Mouse (Mus musculus): Measurements from ENCODE around the gene 1700028P14Rik. TPM values are rescaled to one million over a fixed set of nuclear protein-coding genes. Genes with fewer than 3 reads are reported as not detected.
"Not testable (repeated sequence)": the region's sequence is repeated elsewhere in the genome, so short reads cannot be mapped to it uniquely, and the experiment has no call there.

Gene 1700028P14Rik
- polyA plus RNA-seq (2015; fragmentation: Nextera tagmentation; extraction: Ambion mirVana): 2.3 and 3.2 TPM in 2 replicates

GRCm38 (mm10) chr19:23652644-23653043 lies at the start of gene 1700028P14Rik:
Gene 1700028P14Rik, minus strand, starts transcription at chr19:23652812.
- 4% methylated on average over 13 of the region's 13 CpGs for WGBS
- Histone ChIP-seq H3K4me3 (ENCODE audit: low read length) (peak within 1 kb of the TSS; percentile 22), H3K4me1 (replicated peaks; ENCODE audit: control insufficient read depth, insufficient read depth, low read length) (no peaks in the 10 kb centered on the region), H3K9ac (ENCODE audit: low read length) (no peak within 1 kb of the TSS), H3K36me3 (ENCODE audit: control insufficient read depth, insufficient read depth, low read length) (no peaks in the 10 kb centered on the region), H3K9me3 (ENCODE audit: control insufficient read depth, low read length) (no peaks in the 10 kb centered on the region), H3K27ac (ENCODE audit: low read length) (no peak within 1 kb of the TSS), H3K4me2 (ENCODE audit: low read depth, low read length) (peak within 1 kb of the TSS; percentile 49), H3K27me3 (ENCODE audit: control insufficient read depth, insufficient read depth, low read depth, low read length) (no peaks in the 10 kb centered on the region)
- peak; percentile 93 for ATAC-seq (ENCODE audit: low read depth)

DNA sequence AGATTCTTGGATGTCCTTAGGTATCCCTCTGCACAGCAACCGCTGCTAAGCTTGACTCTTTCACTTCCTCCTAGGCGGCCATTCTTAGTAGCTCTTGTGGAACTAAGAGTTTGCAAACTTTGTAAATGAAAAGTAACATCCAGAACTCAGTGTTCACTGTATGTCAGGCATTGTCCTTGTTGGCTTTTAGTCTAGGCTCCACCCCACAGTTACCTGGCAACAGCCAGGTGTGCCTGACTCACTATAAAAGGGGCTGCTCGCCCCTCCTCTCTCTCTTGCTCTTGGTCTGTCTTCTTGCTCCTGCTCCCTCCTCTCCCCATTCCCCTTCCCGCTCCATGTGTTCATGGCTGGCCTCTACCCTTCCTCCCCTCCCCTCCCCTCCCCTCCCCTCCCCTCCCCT lies 46.5 kb upstream of the 1700028P14Rik start:
- H3K36me3 ChIP-seq (ENCODE audit: control insufficient read depth, insufficient read depth, low read length): peaks cover 31% of the 10 kb centered on the region
- 76% methylated on average over 4 of the region's 4 CpGs for WGBS

GRCm38 (mm10) chr19:23698366-23698765 lies 45.8 kb upstream of the 1700028P14Rik start:
- WGBS: 82% methylated on average over 7 of the region's 7 CpGs
- Histone ChIP-seq H3K27me3 (ENCODE audit: control insufficient read depth, insufficient read depth, low read depth, low read length) (no peaks in the 10 kb centered on the region), H3K9me3 (ENCODE audit: control insufficient read depth, low read length) (no peaks in the 10 kb centered on the region), H3K4me3 (ENCODE audit: low read length) (no peak overlapping the region), H3K27ac (ENCODE audit: low read length) (no peak overlapping the region), H3K9ac (ENCODE audit: low read length) (no peak overlapping the region), H3K36me3 (ENCODE audit: control insufficient read depth, insufficient read depth, low read length) (peaks cover 31% of the 10 kb centered on the region), H3K4me1 (replicated peaks; ENCODE audit: control insufficient read depth, insufficient read depth, low read length) (no peaks in the 10 kb centered on the region), H3K4me2 (ENCODE audit: low read depth, low read length) (no peak overlapping the region)
- no peak for ATAC-seq (ENCODE audit: low read depth)

More for the DNA sequence above, 46.5 kb upstream of the 1700028P14Rik start:
- Histone ChIP-seq H3K27ac (ENCODE audit: low read length) (no peak overlapping the region), H3K9me3 (ENCODE audit: control insufficient read depth, low read length) (no peaks in the 10 kb centered on the region), H3K4me3 (ENCODE audit: low read length) (no peak overlapping the region), H3K9ac (ENCODE audit: low read length) (no peak overlapping the region), H3K27me3 (ENCODE audit: control insufficient read depth, insufficient read depth, low read depth, low read length) (no peaks in the 10 kb centered on the region), H3K4me1 (replicated peaks; ENCODE audit: control insufficient read depth, insufficient read depth, low read length) (no peaks in the 10 kb centered on the region), H3K4me2 (ENCODE audit: low read depth, low read length) (no peak overlapping the region)
- no peak for ATAC-seq (ENCODE audit: low read depth)

- H3K9me3 ChIP-seq (ENCODE audit: control insufficient read depth, low read length): no peaks in the 10 kb centered on the region
- no peak overlapping the region for H3K9ac ChIP-seq (ENCODE audit: low read length)
- ATAC-seq (ENCODE audit: low read depth): no peak
- no peaks in the 10 kb centered on the region for H3K27me3 ChIP-seq (ENCODE audit: control insufficient read depth, insufficient read depth, low read depth, low read length)
- no peak overlapping the region for H3K4me2 ChIP-seq (ENCODE audit: low read depth, low read length)
- no peak overlapping the region for H3K4me3 ChIP-seq (ENCODE audit: low read length)
- 71% methylated on average over 8 of the region's 8 CpGs for WGBS
- no peak overlapping the region for H3K27ac ChIP-seq (ENCODE audit: low read length)
- H3K4me1 ChIP-seq (replicated peaks; ENCODE audit: control insufficient read depth, insufficient read depth, low read length): no peaks in the 10 kb centered on the region
- H3K36me3 ChIP-seq (ENCODE audit: control insufficient read depth, insufficient read depth, low read length): peaks cover 31% of the 10 kb centered on the region
Measured at GRCm38 (mm10) chr19:23697861-23698260, 45.2 kb upstream of the 1700028P14Rik start.

DNA sequence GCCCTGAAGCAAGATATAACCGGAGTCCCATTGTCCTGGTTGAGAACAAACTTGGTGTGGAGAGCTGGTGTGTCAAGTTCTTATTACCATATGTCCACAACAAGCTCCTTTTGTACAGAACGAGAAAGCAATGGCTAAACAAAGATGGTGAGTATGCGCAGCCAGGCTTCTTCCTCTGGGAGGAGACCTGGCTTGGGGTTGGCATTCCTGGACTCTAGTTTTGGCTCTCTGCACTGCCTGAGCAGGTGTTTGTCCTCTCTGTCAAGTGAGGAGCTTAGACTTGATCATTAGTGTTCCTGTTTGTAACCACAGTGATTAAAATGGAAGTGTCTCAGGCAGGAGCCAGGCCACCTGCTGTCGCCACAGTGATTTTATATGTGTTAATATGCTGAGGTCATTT lies 41.7 kb upstream of the 1700028P14Rik start:
- H3K27ac ChIP-seq (ENCODE audit: low read length): no peak overlapping the region
- peak; percentile 59; the same call in 1 of the 2 replicates for ATAC-seq (ENCODE audit: low read depth)
- no peaks in the 10 kb centered on the region for H3K27me3 ChIP-seq (ENCODE audit: control insufficient read depth, insufficient read depth, low read depth, low read length)
- H3K9me3 ChIP-seq (ENCODE audit: control insufficient read depth, low read length): no peaks in the 10 kb centered on the region
- H3K36me3 ChIP-seq (ENCODE audit: control insufficient read depth, insufficient read depth, low read length): peaks cover 25% of the 10 kb centered on the region
- no peaks in the 10 kb centered on the region for H3K4me1 ChIP-seq (replicated peaks; ENCODE audit: control insufficient read depth, insufficient read depth, low read length)
- no peak overlapping the region for H3K9ac ChIP-seq (ENCODE audit: low read length)
- 61% methylated on average over 4 of the region's 4 CpGs for WGBS
- H3K4me2 ChIP-seq (ENCODE audit: low read depth, low read length): no peak overlapping the region
- no peak overlapping the region for H3K4me3 ChIP-seq (ENCODE audit: low read length)

GRCm38 (mm10) chr19:23688421-23688946 lies 35.9 kb upstream of the 1700028P14Rik start:
- Histone ChIP-seq H3K4me1 (replicated peaks; ENCODE audit: control insufficient read depth, insufficient read depth, low read length) (0 out of 2 replicates have a peak, but pooled peaks cover 6% of the 10 kb centered on the region), H3K27ac (ENCODE audit: low read length) (0 out of 2 replicates have a peak overlapping the region, but pooled peaks have one; percentile 39), H3K9me3 (ENCODE audit: control insufficient read depth, low read length) (no peaks in the 10 kb centered on the region), H3K4me2 (ENCODE audit: low read depth, low read length) (peak overlapping the region; percentile 61), H3K4me3 (ENCODE audit: low read length) (peak overlapping the region; percentile 43), H3K36me3 (ENCODE audit: control insufficient read depth, insufficient read depth, low read length) (no peaks in the 10 kb centered on the region), H3K27me3 (ENCODE audit: control insufficient read depth, insufficient read depth, low read depth, low read length) (no peaks in the 10 kb centered on the region), H3K9ac (ENCODE audit: low read length) (peak overlapping the region; percentile 49; the same call in 1 of the 2 replicates)
- ATAC-seq (ENCODE audit: low read depth): no peak
- WGBS: 9% methylated on average over 4 of the region's 4 CpGs

GRCm38 (mm10) chr19:23687296-23688021 lies 34.8 kb upstream of the 1700028P14Rik start, which contains the start of gene Ptar1:
Gene Ptar1, plus strand, starts transcription at chr19:23687429.
- under 1% methylated on average over 63 of the region's 93 CpGs for WGBS

GRCm38 (mm10) chr19:23686962-23687295 lies 34.3 kb upstream of the 1700028P14Rik start:
- Histone ChIP-seq H3K4me2 (ENCODE audit: low read depth, low read length) (peak overlapping the region; percentile 78), H3K9me3 (ENCODE audit: control insufficient read depth, low read length) (no peaks in the 10 kb centered on the region), H3K4me1 (replicated peaks; ENCODE audit: control insufficient read depth, insufficient read depth, low read length) (0 out of 2 replicates have a peak, but pooled peaks cover 6% of the 10 kb centered on the region), H3K4me3 (ENCODE audit: low read length) (peak overlapping the region; percentile 89), H3K9ac (ENCODE audit: low read length) (peak overlapping the region; percentile 97), H3K27ac (ENCODE audit: low read length) (peak overlapping the region; percentile 97), H3K36me3 (ENCODE audit: control insufficient read depth, insufficient read depth, low read length) (no peaks in the 10 kb centered on the region), H3K27me3 (ENCODE audit: control insufficient read depth, insufficient read depth, low read depth, low read length) (no peaks in the 10 kb centered on the region)
- ATAC-seq (ENCODE audit: low read depth): peak; percentile 81; the same call in 1 of the 2 replicates
- under 1% methylated on average over 14 of the region's 14 CpGs for WGBS

More at GRCm38 (mm10) chr19:23687296-23688021, 34.8 kb upstream of the 1700028P14Rik start, which contains the start of gene Ptar1:
- H3K4me2 ChIP-seq (ENCODE audit: low read depth, low read length): peak within 1 kb of the TSS; percentile 78
- peak within 1 kb of the TSS; percentile 89 for H3K4me3 ChIP-seq (ENCODE audit: low read length)
- no peaks in the 10 kb centered on the region for H3K36me3 ChIP-seq (ENCODE audit: control insufficient read depth, insufficient read depth, low read length)
- H3K9ac ChIP-seq (ENCODE audit: low read length): peak within 1 kb of the TSS; percentile 97
- peak; percentile 93 for ATAC-seq (ENCODE audit: low read depth)
- no peaks in the 10 kb centered on the region for H3K9me3 ChIP-seq (ENCODE audit: control insufficient read depth, low read length)
- no peaks in the 10 kb centered on the region for H3K27me3 ChIP-seq (ENCODE audit: control insufficient read depth, insufficient read depth, low read depth, low read length)
- 0 out of 2 replicates have a peak, but pooled peaks cover 6% of the 10 kb centered on the region for H3K4me1 ChIP-seq (replicated peaks; ENCODE audit: control insufficient read depth, insufficient read depth, low read length)
- H3K27ac ChIP-seq (ENCODE audit: low read length): peak within 1 kb of the TSS; percentile 97

DNA sequence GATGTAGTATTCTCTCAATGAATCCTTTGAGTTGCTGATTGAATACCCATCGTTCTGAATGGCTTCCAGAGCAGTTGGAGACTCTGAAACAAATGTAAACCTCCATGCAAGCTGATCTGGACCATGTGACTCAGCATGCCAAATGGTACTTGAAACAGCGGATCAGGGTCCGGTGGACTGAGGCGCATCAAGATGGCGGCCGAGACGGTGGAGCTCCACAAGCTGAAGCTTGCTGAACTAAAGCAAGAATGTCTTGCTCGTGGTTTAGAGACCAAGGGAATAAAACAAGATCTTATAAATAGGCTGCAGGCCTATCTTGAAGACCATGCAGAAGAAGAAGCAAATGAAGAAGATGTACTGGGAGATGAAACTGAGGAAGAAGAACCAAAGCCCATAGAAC lies 23.0 kb upstream of the 1700028P14Rik start:
- not testable (repeated sequence) for H3K4me1 ChIP-seq (replicated peaks; ENCODE audit: control insufficient read depth, insufficient read depth, low read length); ATAC-seq (ENCODE audit: low read depth); H3K9ac ChIP-seq (ENCODE audit: low read length); H3K27me3 ChIP-seq (ENCODE audit: control insufficient read depth, insufficient read depth, low read depth, low read length); H3K9me3 ChIP-seq (ENCODE audit: control insufficient read depth, low read length); H3K36me3 ChIP-seq (ENCODE audit: control insufficient read depth, insufficient read depth, low read length); H3K4me2 ChIP-seq (ENCODE audit: low read depth, low read length); H3K4me3 ChIP-seq (ENCODE audit: low read length); H3K27ac ChIP-seq (ENCODE audit: low read length)
- 90% methylated on average over 8 of the region's 8 CpGs for WGBS

Data from lung, embryonic 16.5 days (tissue).